Mouse (Mus musculus): ENCODE measurements around the gene Fcer1g. TPM values are rescaled to one million over a fixed set of nuclear protein-coding genes. Genes with fewer than 3 reads are reported as not detected.
A peak's percentile ranks its signal among the peaks of the same experiment; 100 is the strongest.

Gene Fcer1g
- polyA plus RNA-seq, 1 experiment, result 16.5 TPM

DNA sequence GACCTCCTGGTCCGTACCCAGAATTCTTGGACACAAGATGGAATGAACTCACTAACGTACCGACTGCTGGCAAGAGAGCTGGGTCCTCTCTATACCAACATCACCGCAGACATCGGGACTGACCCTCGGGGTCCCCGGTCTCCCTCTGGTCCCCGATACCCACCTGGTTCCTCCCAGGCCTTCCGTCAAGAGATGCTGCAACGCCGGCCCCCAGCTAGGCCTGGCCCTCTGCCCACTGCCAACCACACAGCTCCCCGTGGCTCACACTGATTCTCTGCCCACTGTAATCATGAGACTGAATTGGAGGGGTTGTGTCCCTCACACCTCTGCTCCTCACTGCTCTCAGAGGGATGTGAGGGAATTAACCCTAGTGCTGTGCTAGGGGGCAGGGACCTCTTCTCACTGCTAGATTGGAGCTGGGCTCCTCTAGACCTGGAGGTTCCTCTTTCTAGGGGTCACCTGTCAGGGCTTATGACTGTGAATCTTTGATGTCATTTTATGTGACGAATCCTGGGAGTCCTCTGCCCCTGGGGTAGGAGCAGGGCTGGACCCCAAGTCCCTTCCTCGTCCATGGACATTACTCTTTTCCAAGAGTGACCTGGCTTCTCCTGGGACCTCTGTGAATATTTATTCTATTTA lies 42.1 kb upstream of the Fcer1g start:
- no peak for TF ChIP-seq POLR2A (IDR thresholded peaks at IDR 0.05; ENCODE audit: borderline replicate concordance, extremely low read depth, insufficient read depth, insufficient read length, poor library complexity, severe bottlenecking)
- TF ChIP-seq CTCF (IDR thresholded peaks at IDR 0.05; ENCODE audit: borderline replicate concordance, extremely low read depth, insufficient read depth, insufficient read length), result no peak
- no peak for DNase-seq (ENCODE audit: low read depth)

DNA sequence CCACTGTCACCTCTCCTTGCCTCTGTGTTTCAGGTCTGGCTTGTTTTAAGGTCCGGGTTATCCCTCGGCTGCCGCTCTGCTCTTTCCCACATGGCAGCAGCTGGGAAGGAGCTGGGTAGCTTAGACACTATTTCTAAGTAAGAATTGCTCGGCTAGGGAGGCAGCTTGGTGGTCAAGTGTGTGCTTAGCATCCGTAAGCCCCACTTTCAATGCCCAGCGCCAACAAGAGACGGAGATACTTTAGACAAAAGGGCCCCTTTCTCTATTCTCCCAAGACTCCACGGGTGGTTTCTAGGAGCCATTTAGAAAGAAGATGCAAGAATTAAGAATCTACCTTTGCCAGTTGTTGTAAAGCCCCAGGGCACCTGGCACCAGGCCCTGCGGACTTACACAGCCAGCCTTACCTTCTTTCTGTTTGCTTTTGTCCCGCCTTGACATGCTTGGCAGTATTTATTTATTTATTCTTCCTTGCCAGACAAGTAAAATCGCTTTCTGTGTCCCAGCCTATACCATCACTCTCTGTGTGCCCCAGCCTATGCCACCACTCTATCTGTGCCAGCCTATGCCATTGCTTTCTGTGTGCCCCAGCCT lies 41.1 kb upstream of the Fcer1g start:
- TF ChIP-seq POLR2A (IDR thresholded peaks at IDR 0.05; ENCODE audit: borderline replicate concordance, extremely low read depth, insufficient read depth, insufficient read length, poor library complexity, severe bottlenecking) (no peak), CTCF (IDR thresholded peaks at IDR 0.05; ENCODE audit: borderline replicate concordance, extremely low read depth, insufficient read depth, insufficient read length) (no peak)
- no peak for DNase-seq (ENCODE audit: low read depth)

DNA sequence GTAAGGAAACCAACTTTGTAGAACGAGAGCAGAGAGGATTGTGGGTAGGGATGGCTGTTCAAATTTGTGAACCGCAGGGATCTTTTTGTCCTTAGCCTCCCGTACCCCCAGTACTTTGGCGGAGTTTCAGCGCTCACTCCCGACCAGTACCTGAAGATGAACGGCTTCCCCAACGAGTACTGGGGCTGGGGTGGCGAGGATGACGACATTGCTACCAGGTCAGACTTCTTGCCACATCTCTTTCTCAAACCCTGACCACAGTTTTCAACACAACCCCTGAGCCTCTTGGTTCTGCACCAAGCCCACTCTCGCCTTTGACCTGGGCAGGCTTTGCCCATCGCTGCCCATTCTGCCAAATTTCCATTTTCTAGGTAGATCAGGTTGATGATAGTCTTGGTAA lies 40.0 kb upstream of the Fcer1g start:
- DNase-seq (ENCODE audit: low read depth), result no peak
- TF ChIP-seq CTCF (IDR thresholded peaks at IDR 0.05; ENCODE audit: borderline replicate concordance, extremely low read depth, insufficient read depth, insufficient read length), result no peak

DNA sequence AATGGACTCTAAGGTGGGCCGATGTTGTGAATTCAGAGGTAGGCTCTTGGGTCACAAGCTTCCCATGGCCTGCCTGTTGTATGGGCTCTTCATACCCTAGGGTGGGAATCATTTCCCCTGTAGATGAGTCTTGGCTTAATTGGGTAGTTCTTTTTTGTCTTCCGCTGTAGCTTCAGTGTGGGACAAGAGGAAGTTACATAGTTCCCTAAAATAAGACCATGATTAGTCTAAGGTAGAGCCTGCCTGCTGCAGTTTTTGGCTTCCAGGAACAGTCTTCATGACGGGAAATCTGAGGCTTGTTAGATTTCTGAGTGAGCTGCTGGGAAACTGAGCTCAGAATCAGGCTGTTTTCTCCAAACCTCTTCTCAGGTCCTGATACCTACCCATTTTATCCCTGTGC lies 37.9 kb upstream of the Fcer1g start:
- no peak for DNase-seq (ENCODE audit: low read depth)
- TF ChIP-seq POLR2A (IDR thresholded peaks at IDR 0.05; ENCODE audit: borderline replicate concordance, extremely low read depth, insufficient read depth, insufficient read length, poor library complexity, severe bottlenecking), result no peak
- TF ChIP-seq CTCF (IDR thresholded peaks at IDR 0.05; ENCODE audit: borderline replicate concordance, extremely low read depth, insufficient read depth, insufficient read length), result no peak

- TF ChIP-seq CTCF (IDR thresholded peaks at IDR 0.05; ENCODE audit: borderline replicate concordance, extremely low read depth, insufficient read depth, insufficient read length) (0 out of 2 replicates have a peak, but pooled peaks have one; percentile 1), POLR2A (IDR thresholded peaks at IDR 0.05; ENCODE audit: borderline replicate concordance, extremely low read depth, insufficient read depth, insufficient read length, poor library complexity, severe bottlenecking) (no peak)
- DNase-seq (ENCODE audit: low read depth), result no peak
Measured at GRCm38 (mm10) chr1:171271622-171272021, 37.5 kb upstream of the Fcer1g start.

DNA sequence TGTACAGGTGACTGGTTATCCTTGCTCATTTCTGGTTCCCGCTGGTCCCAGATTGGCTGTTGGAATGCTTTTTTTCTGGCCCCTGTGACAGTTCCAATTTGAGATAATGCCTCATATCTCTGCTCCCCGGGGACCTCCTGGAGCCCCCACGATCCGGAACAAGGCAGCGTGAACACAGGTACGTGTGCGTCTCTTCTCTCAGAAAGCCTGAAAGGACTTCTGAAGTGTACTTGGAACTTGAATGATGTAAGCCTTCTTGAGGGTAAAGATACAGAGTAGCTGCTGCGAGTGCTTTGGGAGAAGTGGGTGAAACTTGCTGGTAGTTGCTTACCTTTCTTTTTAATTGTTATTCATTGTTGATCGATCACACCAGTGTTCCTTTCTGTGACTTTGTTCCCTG lies 37.0 kb upstream of the Fcer1g start:
- no peak for DNase-seq (ENCODE audit: low read depth)
- TF ChIP-seq POLR2A (IDR thresholded peaks at IDR 0.05; ENCODE audit: borderline replicate concordance, extremely low read depth, insufficient read depth, insufficient read length, poor library complexity, severe bottlenecking) (no peak), CTCF (IDR thresholded peaks at IDR 0.05; ENCODE audit: borderline replicate concordance, extremely low read depth, insufficient read depth, insufficient read length) (no peak)

- no peak for TF ChIP-seq POLR2A (IDR thresholded peaks at IDR 0.05; ENCODE audit: borderline replicate concordance, extremely low read depth, insufficient read depth, insufficient read length, poor library complexity, severe bottlenecking)
- TF ChIP-seq CTCF (IDR thresholded peaks at IDR 0.05; ENCODE audit: borderline replicate concordance, extremely low read depth, insufficient read depth, insufficient read length), result no peak
- no peak for DNase-seq (ENCODE audit: low read depth)
Measured at GRCm38 (mm10) chr1:171270573-171270900, 36.4 kb upstream of the Fcer1g start.

GRCm38 (mm10) chr1:171269848-171270572 lies 35.8 kb upstream of the Fcer1g start, which contains the start of gene B4galt3:
TSS of gene B4galt3 (plus strand) at chr1:171270328.
- DNase-seq (ENCODE audit: low read depth), result peak; percentile 96
- TF ChIP-seq CTCF (IDR thresholded peaks at IDR 0.05; ENCODE audit: borderline replicate concordance, extremely low read depth, insufficient read depth, insufficient read length), result no peak
- peak; percentile 87; the same call in 1 of the 2 replicates for TF ChIP-seq POLR2A (IDR thresholded peaks at IDR 0.05; ENCODE audit: borderline replicate concordance, extremely low read depth, insufficient read depth, insufficient read length, poor library complexity, severe bottlenecking)

DNA sequence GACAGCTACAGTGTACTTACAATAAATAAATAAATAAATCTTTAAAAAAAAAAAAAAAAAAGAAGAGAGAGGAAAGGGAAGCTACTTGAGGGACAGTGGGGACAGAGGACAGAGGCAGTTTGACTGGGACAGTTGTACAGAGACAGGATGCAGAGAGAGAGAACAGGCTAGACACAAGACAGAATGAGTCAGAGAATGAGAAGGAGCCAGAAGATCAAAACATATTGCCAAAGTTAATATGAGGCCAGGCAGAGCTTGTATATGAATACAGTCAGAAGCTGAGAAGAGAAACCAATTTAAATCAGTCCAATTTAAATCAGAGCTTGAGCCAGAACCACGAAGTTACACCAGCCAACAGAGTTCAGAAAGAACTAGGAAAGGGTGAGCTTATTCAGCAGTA lies 34.2 kb upstream of the Fcer1g start:
- TF ChIP-seq POLR2A (IDR thresholded peaks at IDR 0.05; ENCODE audit: borderline replicate concordance, extremely low read depth, insufficient read depth, insufficient read length, poor library complexity, severe bottlenecking), result no peak
- TF ChIP-seq CTCF (IDR thresholded peaks at IDR 0.05; ENCODE audit: borderline replicate concordance, extremely low read depth, insufficient read depth, insufficient read length), result no peak
- DNase-seq (ENCODE audit: low read depth), result no peak

DNA sequence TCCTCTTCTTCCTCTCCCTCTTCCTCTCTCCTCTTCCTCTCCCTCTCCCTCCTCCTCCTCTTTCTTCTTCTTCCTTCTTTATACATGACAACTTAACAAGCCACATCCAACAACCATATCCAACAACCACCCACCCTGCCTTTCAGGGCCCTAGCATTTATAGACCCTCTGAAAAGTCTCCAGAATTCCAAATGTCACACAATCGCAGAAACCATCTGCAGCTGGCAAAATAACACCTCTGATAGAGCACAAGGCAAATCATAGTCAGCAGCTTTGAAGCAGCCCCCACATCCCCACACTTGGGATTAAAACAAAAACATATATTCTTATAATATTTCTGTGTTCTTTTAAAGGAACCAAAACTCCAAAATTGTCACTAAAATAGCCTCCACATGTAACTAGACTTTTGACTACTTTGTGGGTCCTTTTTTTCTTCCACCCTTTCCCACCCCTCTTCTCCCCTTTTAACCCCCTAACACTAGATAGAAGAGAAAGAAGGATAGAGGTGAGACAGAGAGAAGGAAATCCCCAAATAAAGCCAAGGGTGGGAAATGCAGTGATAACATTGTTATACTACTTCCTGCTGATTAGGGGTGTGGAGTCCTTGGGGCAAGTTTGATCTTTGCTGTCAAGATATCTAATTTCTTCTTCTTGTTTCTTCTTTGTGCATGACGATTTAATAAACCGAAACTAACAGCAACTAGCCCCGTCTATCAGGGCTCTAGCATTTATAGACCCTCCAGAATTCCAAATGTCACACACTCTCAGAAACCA lies 32.0 kb upstream of the Fcer1g start:
- TF ChIP-seq POLR2A (IDR thresholded peaks at IDR 0.05; ENCODE audit: borderline replicate concordance, extremely low read depth, insufficient read depth, insufficient read length, poor library complexity, severe bottlenecking) (no peak), CTCF (IDR thresholded peaks at IDR 0.05; ENCODE audit: borderline replicate concordance, extremely low read depth, insufficient read depth, insufficient read length) (no peak)

More for the DNA sequence above, 32.0 kb upstream of the Fcer1g start:
- no peak for DNase-seq (ENCODE audit: low read depth)
